Mouse (Mus musculus) ES-E14 (cell line): ENCODE measurements around the gene Adamtsl5. TPM values are rescaled to one million over a fixed set of nuclear protein-coding genes. Genes with fewer than 3 reads are reported as not detected.

Source experiments
- DNase-seq: peaks from one replicate; pipeline ENCODE4 v3.0.0-alpha.2; 2013; ENCODE audit warnings: low read depth, low spot score
- H3K27ac ChIP-seq: 2 replicates; pipeline ENCODE4 v1.5.1; 2012; ENCODE audit warnings: low read depth, mild to moderate bottlenecking, low read length, moderate library complexity, mixed read lengths; ENCODE audit not compliant: poor library complexity, insufficient read depth, severe bottlenecking
- H3K36me3 ChIP-seq: 2 replicates; pipeline ENCODE4 v1.6.1; 2012; ENCODE audit warnings: mild to moderate bottlenecking, low read length, moderate library complexity, mixed read lengths; ENCODE audit not compliant: control insufficient read depth, poor library complexity, insufficient read depth, severe bottlenecking
- H3K4me1 ChIP-seq, 2 experiments: fragments of 150-350 bp in 1 of 2; sonication (generic) in 1 of 2; 2 replicates each; pipeline ENCODE4 v1.6.1; 2012; ENCODE audit warnings: low read length in 2 of 2, mild to moderate bottlenecking in 1 of 2, mixed read lengths in 1 of 2; ENCODE audit not compliant: control insufficient read depth in 2 of 2, insufficient read depth in 2 of 2, poor library complexity in 1 of 2
- H3K4me3 ChIP-seq, 2 experiments: fragments of 150-350 bp in 1 of 2; sonication (generic) in 1 of 2; 2 replicates each; pipeline ENCODE4 v1.5.1; 2012; ENCODE audit warnings: low read length in 2 of 2, low read depth in 1 of 2, mild to moderate bottlenecking in 1 of 2, mixed read lengths in 1 of 2; ENCODE audit not compliant: insufficient read depth in 1 of 2, poor library complexity in 1 of 2, severe bottlenecking in 1 of 2
- H3K9ac ChIP-seq: 2 replicates; pipeline ENCODE4 v1.6.1; 2012; ENCODE audit warnings: low read depth, mild to moderate bottlenecking, low read length, mixed read lengths; ENCODE audit not compliant: poor library complexity, insufficient read depth, severe bottlenecking
- H3K9me3 ChIP-seq: fragments of 150-350 bp; sonication (generic); 2 replicates; pipeline ENCODE4 v1.6.1; 2012; ENCODE audit warnings: low read depth, mild to moderate bottlenecking, low read length; ENCODE audit not compliant: control insufficient read depth, insufficient read depth
- CHD2 ChIP-seq: IDR thresholded peaks from 2 replicates; pipeline ENCODE4 v1.6.1; 2014; ENCODE audit warnings: mild to moderate bottlenecking, low read depth, low read length, inconsistent platforms
- HCFC1 ChIP-seq: IDR thresholded peaks from 2 replicates; pipeline ENCODE4 v1.6.1; 2012; ENCODE audit warnings: low read length, inconsistent platforms, borderline replicate concordance; ENCODE audit not compliant: insufficient read depth
- MAFK ChIP-seq: IDR thresholded peaks from 2 replicates; pipeline ENCODE4 v1.6.1; 2014; ENCODE audit warnings: mild to moderate bottlenecking, low read depth, low read length, inconsistent platforms; ENCODE audit not compliant: insufficient read depth
- ZC3H11A ChIP-seq: IDR thresholded peaks from 2 replicates; pipeline ENCODE4 v1.6.1; 2012; ENCODE audit warnings: low read depth, mild to moderate bottlenecking, inconsistent platforms, low read length, borderline replicate concordance
- ZNF384 ChIP-seq: IDR thresholded peaks from 2 replicates; pipeline ENCODE4 v1.6.1; 2012; ENCODE audit warnings: low read depth, low read length, inconsistent platforms
- in situ Hi-C, 2 experiments: fragments of 600-800 bp; cut with MboI; formaldehyde crosslinking; loops; one replicate each; pipeline ENCODE4 v1.15.1; 2025; ENCODE audit warnings: low sequenced_read_pairs in 2 of 2, inconsistent platforms in 1 of 2; ENCODE audit not compliant: unreplicated experiment in 2 of 2
- total RNA-seq: library from RNA; depleted of rRNA; stranded (reverse); fragments of 300-350 nt; gene quantifications from 2 replicates; pipeline ENCODE4 v1.2.3, GENCODE M21; 2012

The Adamtsl5 gene
- total RNA-seq, 1 experiment, result 2.4 TPM

- DNase-seq, result no peak
- no peak overlapping the region for H3K27ac ChIP-seq
- H3K9me3 ChIP-seq, result no peaks in the 10 kb centered on the region
- TF ChIP-seq HCFC1 (no peak), CHD2 (no peak), ZNF384 (no peak), MAFK (no peak)
- in situ Hi-C loops, result no loop called here
- H3K4me3 ChIP-seq, result peak overlapping the region; percentile 73 to 76
- H3K4me1 ChIP-seq, result peaks cover 0 to 22% of the 10 kb centered on the region in 2 experiments; a peak in 1 of 4 replicates
- peaks cover 5% of the 10 kb centered on the region; the same call in 1 of the 2 replicates for H3K36me3 ChIP-seq
- H3K9ac ChIP-seq, result peak overlapping the region; percentile 46
These were observed 25.4 kb downstream of the Adamtsl5 start for GRCm38 (mm10) chr10:80322811-80323211.

- Histone ChIP-seq H3K9ac (no peak overlapping the region), H3K27ac (no peak overlapping the region), H3K4me1 (peaks cover 0 to 22% of the 10 kb centered on the region in 2 experiments; a peak in 1 of 4 replicates), H3K9me3 (no peaks in the 10 kb centered on the region), H3K36me3 (peaks cover 7% of the 10 kb centered on the region; the same call in 1 of the 2 replicates), H3K4me3 (no peak overlapping the region)
- TF ChIP-seq CHD2 (no peak), ZNF384 (no peak), HCFC1 (no peak), ZC3H11A (no peak), MAFK (no peak)
- in situ Hi-C loops, result no loop called here
- no peak for DNase-seq
These were observed 26.3 kb downstream of the Adamtsl5 start for GRCm38 (mm10) chr10:80321670-80322581.

DNA sequence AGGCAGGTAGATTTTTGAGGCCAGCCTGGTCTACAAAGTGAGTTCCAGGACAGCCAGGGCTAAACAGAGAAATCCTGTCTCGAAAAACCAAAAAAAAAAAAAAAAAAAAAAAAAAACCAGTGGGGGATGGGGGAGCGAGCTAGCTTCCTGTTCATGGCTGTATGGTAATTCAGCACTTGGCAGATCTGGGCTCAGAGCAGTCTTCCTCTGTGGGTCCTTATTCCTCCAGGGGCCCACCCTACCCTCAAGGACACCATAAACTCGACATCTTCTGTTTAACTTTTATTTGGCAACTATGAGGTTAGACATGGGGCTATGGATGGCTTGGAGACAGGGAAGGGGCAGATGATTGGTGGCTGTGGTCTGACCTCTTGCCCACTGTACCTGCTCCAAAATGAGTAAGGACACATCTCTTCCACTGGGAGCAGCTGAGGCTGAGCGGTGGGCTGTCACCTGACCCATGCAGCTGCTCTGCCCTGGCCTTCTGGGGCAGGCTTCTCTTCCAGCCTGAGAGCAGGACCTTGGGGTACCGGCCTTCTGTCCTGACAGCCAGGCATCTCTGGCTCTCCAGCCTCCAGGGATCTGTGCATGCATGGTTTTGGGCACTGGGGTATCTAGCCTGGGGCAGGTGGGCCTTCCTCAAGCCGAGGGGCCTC is 27.1 kb downstream of the Adamtsl5 start:
- peaks cover 0 to 22% of the 10 kb centered on the region in 2 experiments; a peak in 1 of 4 replicates for H3K4me1 ChIP-seq
- no peaks in the 10 kb centered on the region for H3K9me3 ChIP-seq
- H3K4me3 ChIP-seq, result peak overlapping the region in 1 of 2 experiments; percentile 73; a peak in 2 of 4 replicates
- in situ Hi-C loops, result no loop called here
- H3K27ac ChIP-seq, result no peak overlapping the region; the same call in 1 of the 2 replicates
- H3K9ac ChIP-seq, result peak overlapping the region; percentile 62; the same call in 1 of the 2 replicates
- TF ChIP-seq ZC3H11A, result no peak
- no peak for TF ChIP-seq HCFC1
- TF ChIP-seq CHD2, result 0 out of 2 replicates have a peak, but pooled peaks have one; percentile 18
- no peak for TF ChIP-seq MAFK
- peak; percentile 89 for TF ChIP-seq ZNF384
- no peak for DNase-seq
- peaks cover 7% of the 10 kb centered on the region; the same call in 1 of the 2 replicates for H3K36me3 ChIP-seq

DNA sequence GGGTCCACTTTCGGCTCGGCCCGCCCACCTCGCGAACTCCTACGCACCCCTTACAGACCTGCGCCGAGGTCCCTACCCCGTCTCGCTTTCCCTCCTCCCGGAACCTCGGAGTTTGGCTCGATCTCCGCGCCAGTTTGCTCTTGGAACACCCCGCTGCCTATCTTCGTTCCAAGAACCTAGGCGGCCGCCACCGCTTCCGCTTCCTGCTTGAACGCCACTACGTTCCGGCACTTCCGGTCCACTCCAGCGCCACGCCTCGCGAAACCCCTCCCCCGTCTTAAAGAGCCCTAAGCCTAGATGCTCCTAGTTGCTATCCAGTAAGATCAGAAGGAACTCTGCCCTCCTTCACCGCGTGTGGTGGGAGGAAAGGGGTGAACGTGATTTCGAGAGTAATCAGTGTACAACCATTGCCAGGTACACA is 27.9 kb downstream of the Adamtsl5 start, which contains the start of gene 2310011J03Rik:
Gene 2310011J03Rik, minus strand, starts transcription at position 198 of the 421 bp plus-strand sequence.
- peak within 1 kb of the TSS; percentile 73 to 94 for H3K4me3 ChIP-seq
- H3K4me1 ChIP-seq, result peaks cover 0 to 23% of the 10 kb centered on the region in 2 experiments; a peak in 1 of 4 replicates
- H3K9me3 ChIP-seq, result no peaks in the 10 kb centered on the region
- H3K36me3 ChIP-seq, result peaks cover 7% of the 10 kb centered on the region; the same call in 1 of the 2 replicates
- TF ChIP-seq ZNF384 (no peak), ZC3H11A (no peak), HCFC1 (no peak), MAFK (no peak), CHD2 (no peak)
- H3K9ac ChIP-seq, result peak within 1 kb of the TSS; percentile 77
- in situ Hi-C loops, result no loop called here
- peak within 1 kb of the TSS; percentile 28; the same call in 1 of the 2 replicates for H3K27ac ChIP-seq
- peak; percentile 86 for DNase-seq
